Mouse (Mus musculus) thymus, postnatal 10 days (tissue): ENCODE measurements at regions not wholly inside any gene's neighbourhood (a gene's known extent, or its start where the extent isn't known, plus 50 kb on each side); places are given as distances from the start of the nearest gene placed in this dataset.

Source experiments
- DNase-seq, 2 experiments: peaks; one replicate each; pipeline ENCODE4 v3.0.0; 2021; ENCODE audit warnings: low spot score in 2 of 2

GRCm38 (mm10) chr15:87476862-87477490 lies 67.1 kb upstream of the Fam19a5 start:
- DNase-seq = no peak

GRCm38 (mm10) chr15:87480758-87481157 lies 63.3 kb upstream of the Fam19a5 start:
- DNase-seq = no peak
